Mouse (Mus musculus): ENCODE data around the gene Ap2m1. TPM values are rescaled to one million over a fixed set of nuclear protein-coding genes. Genes with fewer than 3 reads are reported as not detected.

Gene Ap2m1
- polyA plus RNA-seq, 1 experiment from 2014 or later: 423 TPM

GRCm38 (mm10) chr16:20491301-20491700 is 44.0 kb upstream of the Ap2m1 start:
- Histone ChIP-seq H3K36me3 (ENCODE audit: control insufficient read depth, insufficient read depth) (no peaks in the 10 kb centered on the region), H3K4me3 (ENCODE audit: low read depth, low read length) (no peak overlapping the region), H3K4me1 (replicated peaks; ENCODE audit: control insufficient read depth, insufficient read depth, low read length) (no peaks in the 10 kb centered on the region), H3K9ac (ENCODE audit: low read depth, low read length) (no peak overlapping the region), H3K27ac (ENCODE audit: low read depth, low read length) (no peak overlapping the region), H3K27me3 (replicated peaks; ENCODE audit: control insufficient read depth, insufficient read depth, low read length) (no peaks in the 10 kb centered on the region), H3K9me3 (ENCODE audit: control insufficient read depth) (no peaks in the 10 kb centered on the region), H3K4me2 (replicated peaks; ENCODE audit: low read depth) (no peak overlapping the region)
- no peak for ATAC-seq
- 71% methylated on average over 2 of the region's 2 CpGs for WGBS
- TF ChIP-seq CTCF (IDR thresholded peaks at IDR 0.05; ENCODE audit: low read depth): no peak

- Histone ChIP-seq H3K9me3 (ENCODE audit: control insufficient read depth) (no peaks in the 10 kb centered on the region), H3K27ac (ENCODE audit: low read depth, low read length) (no peak overlapping the region), H3K4me3 (ENCODE audit: low read depth, low read length) (no peak overlapping the region), H3K9ac (ENCODE audit: low read depth, low read length) (no peak overlapping the region), H3K4me1 (replicated peaks; ENCODE audit: control insufficient read depth, insufficient read depth, low read length) (0 out of 2 replicates have a peak, but pooled peaks cover 5% of the 10 kb centered on the region), H3K4me2 (replicated peaks; ENCODE audit: low read depth) (no peak overlapping the region), H3K36me3 (ENCODE audit: control insufficient read depth, insufficient read depth) (no peaks in the 10 kb centered on the region), H3K27me3 (replicated peaks; ENCODE audit: control insufficient read depth, insufficient read depth, low read length) (no peaks in the 10 kb centered on the region)
- TF ChIP-seq CTCF (IDR thresholded peaks at IDR 0.05; ENCODE audit: low read depth): no peak
- ATAC-seq: no peak
- 70% methylated on average over 2 of the region's 2 CpGs for WGBS
Measured at GRCm38 (mm10) chr16:20493452-20493851, 41.8 kb upstream of the Ap2m1 start.

DNA sequence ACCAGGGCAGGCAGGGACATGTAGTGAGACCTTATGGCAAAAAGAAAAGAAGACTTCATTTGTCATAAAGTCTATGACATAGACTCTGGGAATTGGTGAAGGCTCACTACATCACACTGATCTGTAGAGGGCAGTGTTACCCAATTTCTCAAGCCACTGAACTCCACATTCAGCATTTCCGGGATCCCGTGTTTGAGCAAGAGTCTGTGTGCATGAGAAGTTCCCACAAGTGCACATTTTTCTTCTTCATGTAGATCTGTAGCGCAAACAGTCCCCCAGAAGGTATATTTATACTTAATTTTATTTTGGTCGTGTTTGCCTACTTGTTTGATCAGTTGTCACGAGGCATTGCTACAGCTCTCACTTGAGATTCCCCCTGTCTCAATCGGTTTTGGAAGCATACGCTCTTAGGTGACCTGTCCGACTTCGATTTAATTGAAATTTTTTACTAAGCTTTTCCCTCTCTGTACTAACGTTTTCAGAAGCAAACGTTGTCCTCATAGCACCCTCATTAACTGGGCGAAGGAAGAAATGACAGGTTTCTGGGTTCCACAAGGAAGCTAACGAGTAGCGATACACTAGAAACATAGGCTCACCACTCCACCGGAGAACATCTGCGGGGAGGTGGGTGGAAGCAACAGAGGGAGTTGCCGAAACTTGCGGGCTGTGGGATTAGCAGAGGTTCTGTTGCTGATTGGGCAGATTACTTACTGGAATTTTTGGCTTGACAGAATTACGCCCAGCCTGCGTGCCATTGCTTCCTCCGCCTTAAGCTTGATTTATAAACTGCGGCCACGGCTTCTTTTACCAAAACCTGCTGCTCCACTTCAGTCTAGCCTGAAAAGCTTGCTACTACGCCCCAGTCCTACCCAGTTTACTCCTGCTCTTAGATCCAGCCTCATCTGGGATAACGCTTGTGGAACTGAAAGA is 38.3 kb upstream of the Ap2m1 start:
- Histone ChIP-seq H3K9me3 (ENCODE audit: control insufficient read depth) (no peaks in the 10 kb centered on the region), H3K36me3 (ENCODE audit: control insufficient read depth, insufficient read depth) (peaks cover 10% of the 10 kb centered on the region), H3K4me2 (replicated peaks; ENCODE audit: low read depth) (peak overlapping the region; percentile 74), H3K9ac (ENCODE audit: low read depth, low read length) (peak overlapping the region; percentile 27; the same call in 1 of the 2 replicates), H3K4me1 (replicated peaks; ENCODE audit: control insufficient read depth, insufficient read depth, low read length) (peaks cover 8% of the 10 kb centered on the region; the same call in 1 of the 2 replicates), H3K27ac (ENCODE audit: low read depth, low read length) (peak overlapping the region; percentile 11; the same call in 1 of the 2 replicates), H3K27me3 (replicated peaks; ENCODE audit: control insufficient read depth, insufficient read depth, low read length) (no peaks in the 10 kb centered on the region), H3K4me3 (ENCODE audit: low read depth, low read length) (peak overlapping the region; percentile 37)
- ATAC-seq: peak; percentile 32; the same call in 1 of the 2 replicates
- TF ChIP-seq CTCF (IDR thresholded peaks at IDR 0.05; ENCODE audit: low read depth): peak; percentile 88
- WGBS: 27% methylated on average over 25 of the region's 25 CpGs

DNA sequence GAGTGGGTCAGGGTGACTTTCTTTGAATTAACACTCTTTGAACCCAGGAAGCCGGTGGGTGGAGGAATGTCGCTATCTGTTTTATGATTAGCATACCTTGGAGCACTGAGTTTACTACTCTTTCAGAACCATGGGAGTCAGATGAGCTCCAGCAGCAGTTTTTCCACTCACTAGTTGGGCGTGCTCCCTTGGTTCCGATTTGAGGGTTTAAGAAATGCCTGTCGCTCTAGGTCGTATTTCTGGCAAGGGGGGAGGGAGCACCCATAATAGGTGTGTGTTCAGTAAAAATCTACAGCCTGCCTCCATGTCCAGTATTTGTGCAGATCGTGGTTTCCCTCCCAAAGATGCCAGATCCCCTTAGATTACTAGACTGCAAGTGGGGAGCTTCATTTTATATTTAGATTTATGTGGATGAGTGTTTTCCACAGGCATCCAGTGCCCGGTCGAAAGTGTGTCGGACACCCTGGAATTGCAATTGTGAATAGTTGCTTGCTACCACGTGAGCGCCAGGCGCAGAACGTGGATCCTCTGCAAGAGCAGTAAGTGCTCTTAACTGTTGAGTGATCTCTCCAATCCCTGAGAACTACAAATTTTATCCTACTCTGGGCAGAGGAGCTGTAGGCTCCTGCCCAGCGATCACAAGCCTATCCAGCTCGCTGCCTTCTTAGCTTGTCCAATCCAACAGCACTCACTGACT is 37.1 kb upstream of the Ap2m1 start:
- peak overlapping the region; percentile 88; the same call in 1 of the 2 replicates for H3K9ac ChIP-seq (ENCODE audit: low read depth, low read length)
- ATAC-seq: no peak; the same call in 1 of the 2 replicates

GRCm38 (mm10) chr16:20498677-20499475 is 36.4 kb upstream of the Ap2m1 start, which contains the start of gene Eif2b5:
Eif2b5 (plus strand) TSS chr16:20498817.
- Histone ChIP-seq H3K4me2 (replicated peaks; ENCODE audit: low read depth) (peak within 1 kb of the TSS; percentile 89), H3K27ac (ENCODE audit: low read depth, low read length) (peak within 1 kb of the TSS; percentile 35; the same call in 1 of the 2 replicates), H3K4me1 (replicated peaks; ENCODE audit: control insufficient read depth, insufficient read depth, low read length) (peaks cover 8% of the 10 kb centered on the region; the same call in 1 of the 2 replicates), H3K4me3 (ENCODE audit: low read depth, low read length) (peak within 1 kb of the TSS; percentile 82), H3K27me3 (replicated peaks; ENCODE audit: control insufficient read depth, insufficient read depth, low read length) (no peaks in the 10 kb centered on the region), H3K9ac (ENCODE audit: low read depth, low read length) (peak within 1 kb of the TSS; percentile 88), H3K36me3 (ENCODE audit: control insufficient read depth, insufficient read depth) (peaks cover 29% of the 10 kb centered on the region), H3K9me3 (ENCODE audit: control insufficient read depth) (no peaks in the 10 kb centered on the region)
- ATAC-seq: peak; percentile 91
- WGBS: under 1% methylated on average over 49 of the region's 49 CpGs
- peak; percentile 20; the same call in 1 of the 2 replicates for TF ChIP-seq CTCF (IDR thresholded peaks at IDR 0.05; ENCODE audit: low read depth)

More for the DNA sequence above, 37.1 kb upstream of the Ap2m1 start:
- H3K4me2 ChIP-seq (replicated peaks; ENCODE audit: low read depth): peak overlapping the region; percentile 89
- peaks cover 22% of the 10 kb centered on the region for H3K36me3 ChIP-seq (ENCODE audit: control insufficient read depth, insufficient read depth)
- 12% methylated on average over 16 of the region's 16 CpGs for WGBS
- TF ChIP-seq CTCF (IDR thresholded peaks at IDR 0.05; ENCODE audit: low read depth): no peak
- H3K9me3 ChIP-seq (ENCODE audit: control insufficient read depth): no peaks in the 10 kb centered on the region
- H3K27me3 ChIP-seq (replicated peaks; ENCODE audit: control insufficient read depth, insufficient read depth, low read length): no peaks in the 10 kb centered on the region
- peaks cover 8% of the 10 kb centered on the region; the same call in 1 of the 2 replicates for H3K4me1 ChIP-seq (replicated peaks; ENCODE audit: control insufficient read depth, insufficient read depth, low read length)
- H3K4me3 ChIP-seq (ENCODE audit: low read depth, low read length): peak overlapping the region; percentile 82
- H3K27ac ChIP-seq (ENCODE audit: low read depth, low read length): peak overlapping the region; percentile 35; the same call in 1 of the 2 replicates
